Mouse (Mus musculus) liver, embryonic 14.5 days (tissue): ENCODE results near the gene Csf2.

Experiments used
- CTCF ChIP-seq: IDR thresholded peaks from 2 replicates; pipeline ENCODE4 v1.5.1; 2016; ENCODE audit warnings: antibody characterized with exemption, low read depth, control low read depth
- EP300 ChIP-seq: IDR thresholded peaks from 2 replicates; pipeline ENCODE4 v1.6.1; 2016; ENCODE audit warnings: antibody characterized with exemption, low read depth

- no peak for TF ChIP-seq CTCF
- TF ChIP-seq EP300: no peak
These were observed 29.3 kb downstream of the Csf2 start for GRCm38 (mm10) chr11:54219903-54220740.
